Mouse (Mus musculus): ENCODE results near the gene Mcfd2.

The Mcfd2 gene

DNA sequence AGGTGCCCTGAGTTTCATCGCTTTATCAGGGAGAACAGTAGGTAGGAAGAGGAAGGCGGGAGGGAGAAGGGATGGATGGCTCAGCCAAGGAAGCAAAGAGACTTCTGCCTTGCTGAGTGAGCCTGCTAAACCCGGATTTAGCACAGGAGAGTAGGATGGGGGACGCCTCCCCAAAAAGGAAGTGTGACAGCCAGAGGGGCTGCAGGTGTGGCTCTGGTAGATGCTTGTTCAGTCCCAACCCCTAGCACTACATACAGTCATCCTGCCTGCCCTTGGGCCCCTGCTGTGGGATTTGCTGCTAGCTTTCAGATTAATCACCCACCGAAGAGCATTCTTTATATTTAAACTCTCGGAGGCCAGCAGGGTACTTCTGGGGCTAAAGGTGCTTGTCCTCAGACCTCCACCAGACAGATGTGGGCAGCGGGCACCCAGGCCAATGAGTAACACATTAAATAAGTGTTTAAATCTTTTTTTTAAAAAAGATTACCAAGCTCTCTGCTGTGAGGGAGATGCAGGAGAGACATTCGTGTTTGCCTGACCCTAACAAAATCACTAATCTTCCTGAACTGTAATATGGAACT, 21.6 kb upstream of the Mcfd2 start:
- DNase-seq = no peak

DNA sequence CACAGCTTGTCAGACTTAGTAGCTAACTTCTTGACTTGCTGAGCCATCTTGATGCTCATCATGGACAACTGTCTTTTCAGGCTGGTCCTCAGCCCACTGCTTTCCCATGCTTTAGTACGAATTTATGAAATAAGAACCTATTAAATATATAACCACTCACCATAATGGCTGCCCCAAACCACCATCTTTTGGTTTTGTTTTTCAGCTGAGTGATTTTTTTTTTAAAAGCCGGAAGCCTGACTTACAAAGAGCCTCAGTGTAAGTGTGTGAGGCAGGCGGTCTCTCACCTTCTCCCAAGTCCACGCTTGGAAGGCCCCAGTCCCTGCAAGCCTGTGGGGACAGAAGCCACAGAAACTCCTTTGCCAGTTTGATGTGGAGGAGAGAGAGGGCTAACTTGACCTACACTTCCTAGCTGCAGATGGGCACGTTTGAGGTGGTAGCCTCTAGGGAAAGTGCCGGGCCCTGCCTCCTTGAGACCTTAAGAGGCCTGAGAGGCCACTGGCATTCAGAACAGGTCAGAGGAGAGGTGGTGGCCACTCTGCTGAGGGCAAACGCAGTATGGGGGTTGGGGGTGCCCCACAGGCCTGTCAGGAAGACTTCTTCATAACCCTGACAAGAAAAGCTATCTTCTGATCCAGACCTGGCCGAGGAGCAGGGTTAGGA, 20.9 kb upstream of the Mcfd2 start:
- no peak for DNase-seq

DNA sequence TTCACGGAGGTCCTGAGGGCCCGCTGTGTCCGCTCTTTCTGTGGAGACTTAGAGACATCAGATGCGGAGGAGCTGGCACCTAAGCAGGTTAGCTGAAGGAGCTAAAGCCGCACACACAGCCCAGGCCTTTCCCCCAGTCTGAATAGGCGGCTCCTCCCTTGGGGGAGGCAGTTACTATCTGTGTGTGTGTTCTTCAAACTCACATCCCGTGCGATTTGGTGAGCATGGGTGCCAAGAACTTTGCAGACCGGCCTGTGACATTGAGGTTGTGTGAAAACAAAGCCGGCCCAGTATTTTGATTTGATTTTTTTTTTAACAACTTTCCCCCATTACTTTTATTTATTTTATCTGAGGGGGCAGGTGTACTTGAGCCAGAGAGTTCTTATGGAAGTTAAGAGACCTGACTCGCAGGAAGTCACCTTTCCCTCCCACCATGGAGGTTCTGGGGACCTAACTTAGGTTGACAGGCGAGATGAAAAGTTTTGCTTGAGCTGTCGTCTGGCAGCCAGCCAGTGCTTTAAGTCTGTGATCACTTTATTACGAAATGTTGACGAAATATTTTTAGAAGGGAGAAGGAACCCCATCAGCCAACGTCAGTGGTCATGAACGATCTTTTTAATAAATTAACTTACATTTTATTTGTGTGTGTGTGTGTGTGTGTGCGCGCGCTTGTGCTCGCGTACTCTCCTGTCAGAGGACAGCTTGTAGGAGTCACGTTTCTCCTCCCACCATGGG, 20.2 kb upstream of the Mcfd2 start:
- DNase-seq = no peak

DNA sequence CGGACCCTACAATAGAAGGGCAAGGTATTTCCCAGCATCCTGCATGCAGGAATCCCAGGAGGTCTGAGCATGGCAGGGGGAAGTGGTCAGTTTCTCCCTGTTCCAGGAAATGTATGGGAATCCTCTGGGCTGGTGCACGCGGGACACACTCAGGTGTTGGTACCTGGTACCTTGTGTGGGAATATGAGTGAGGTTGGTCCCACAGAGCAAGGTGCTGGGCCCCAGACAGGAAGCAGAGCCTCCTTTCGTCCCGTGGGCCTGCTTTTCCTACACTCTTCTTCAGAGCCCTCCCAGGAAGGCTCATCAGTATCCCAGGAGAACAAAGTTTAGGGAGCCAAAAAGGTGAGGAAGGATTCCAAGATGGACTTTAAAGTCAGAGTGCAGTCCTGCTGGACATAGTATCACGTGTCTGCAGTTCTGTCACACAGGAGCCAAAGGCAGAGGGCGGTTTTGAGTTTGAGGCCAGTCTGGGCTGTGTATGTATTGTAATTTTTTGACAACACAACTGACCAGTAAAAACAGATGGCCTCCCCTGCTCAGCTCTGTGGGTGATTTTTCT, 18.8 kb upstream of the Mcfd2 start:
- no peak for DNase-seq

DNA sequence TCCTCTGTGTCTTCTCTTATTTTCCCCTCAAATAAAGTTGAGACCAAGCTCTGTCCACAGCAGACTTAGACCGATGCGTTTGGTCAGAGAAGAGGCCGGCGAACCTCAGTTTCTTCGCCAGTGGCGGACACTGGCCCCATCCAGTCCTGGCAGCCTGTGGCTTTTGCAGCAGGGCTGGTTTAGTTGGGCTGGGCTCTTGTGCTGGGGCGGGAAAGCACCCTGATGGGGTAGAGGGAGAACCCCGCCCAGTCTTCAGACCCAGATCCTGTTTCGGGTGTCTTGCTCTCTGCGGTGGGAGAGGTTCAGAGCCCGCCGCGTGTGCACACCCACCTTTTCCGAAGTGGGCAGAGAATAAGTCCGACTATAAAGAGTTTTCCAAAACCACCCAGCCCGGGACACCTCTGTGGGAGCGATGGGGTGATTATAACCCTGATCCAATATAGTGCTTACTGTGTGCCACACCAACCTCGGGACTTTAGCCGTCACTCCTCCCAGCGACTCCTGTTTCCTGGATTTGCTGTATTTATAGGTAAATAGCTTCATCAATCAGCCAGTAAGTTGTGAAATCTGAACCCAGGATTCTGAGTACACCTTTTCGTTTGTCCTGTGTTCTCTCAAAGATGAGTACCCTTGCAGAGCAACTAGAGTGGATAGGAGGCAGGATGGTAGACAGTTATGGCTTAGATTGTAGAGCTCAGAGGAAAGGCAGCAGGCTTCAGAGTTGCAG, 18.2 kb upstream of the Mcfd2 start:
- no peak for DNase-seq

DNA sequence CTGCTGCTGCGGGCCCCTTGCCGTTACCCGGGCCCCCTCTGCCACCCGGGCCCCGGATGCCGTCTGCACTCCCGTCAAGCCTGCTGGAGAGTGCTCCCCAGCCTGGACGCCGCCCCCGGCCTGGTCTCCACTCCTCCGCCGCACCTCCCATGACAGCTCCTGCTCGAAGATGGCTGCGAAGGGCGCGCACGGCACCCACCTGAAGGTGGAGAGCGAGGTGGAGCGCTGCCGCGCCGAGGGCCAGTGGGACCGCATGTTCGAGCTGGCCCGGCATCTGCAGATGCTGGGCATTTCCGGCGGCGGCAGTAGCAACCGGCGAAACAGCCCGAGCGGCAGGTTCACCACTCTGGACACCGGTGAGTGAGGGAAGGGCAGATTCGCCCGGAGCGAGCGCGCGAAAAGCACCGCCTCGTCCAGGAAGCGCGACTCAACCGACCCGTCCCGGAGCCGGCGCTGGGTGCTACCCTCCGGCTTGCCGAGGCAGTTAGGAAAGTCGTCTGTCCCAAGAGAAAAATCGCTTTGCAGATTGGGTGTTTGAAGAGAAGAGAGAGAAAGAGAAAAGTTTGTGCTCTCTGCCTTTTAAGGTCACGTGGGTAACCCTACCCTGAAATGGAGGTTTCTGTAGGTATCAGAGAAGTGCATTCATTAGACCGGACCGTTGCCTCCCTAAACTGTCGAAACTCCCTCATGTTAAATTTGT, 17.5 kb upstream of the Mcfd2 start:
- DNase-seq = peak; percentile 44

DNA sequence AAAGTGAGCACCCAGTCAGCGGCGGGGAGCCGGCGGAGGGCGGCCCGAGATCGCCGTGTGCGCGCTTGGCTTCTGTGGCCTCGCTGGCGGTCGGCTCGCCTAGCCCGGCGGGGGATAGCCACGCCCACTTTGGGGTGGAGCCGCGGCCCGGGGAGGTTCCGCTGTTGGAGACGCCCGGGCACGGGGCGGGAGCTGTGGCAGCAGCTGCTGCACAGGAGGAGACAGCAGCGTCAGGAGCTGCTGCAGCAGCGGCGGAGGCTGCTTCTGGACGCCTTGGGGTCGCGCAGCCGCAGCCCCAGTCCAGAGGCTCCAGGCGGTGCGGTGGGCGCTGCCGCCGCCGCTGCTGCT, 16.9 kb upstream of the Mcfd2 start, which contains the start of gene Ttc7:
TSS of gene Ttc7 (plus strand) at position 181 of the 348 bp plus-strand sequence.
- DNase-seq = peak; percentile 85

DNA sequence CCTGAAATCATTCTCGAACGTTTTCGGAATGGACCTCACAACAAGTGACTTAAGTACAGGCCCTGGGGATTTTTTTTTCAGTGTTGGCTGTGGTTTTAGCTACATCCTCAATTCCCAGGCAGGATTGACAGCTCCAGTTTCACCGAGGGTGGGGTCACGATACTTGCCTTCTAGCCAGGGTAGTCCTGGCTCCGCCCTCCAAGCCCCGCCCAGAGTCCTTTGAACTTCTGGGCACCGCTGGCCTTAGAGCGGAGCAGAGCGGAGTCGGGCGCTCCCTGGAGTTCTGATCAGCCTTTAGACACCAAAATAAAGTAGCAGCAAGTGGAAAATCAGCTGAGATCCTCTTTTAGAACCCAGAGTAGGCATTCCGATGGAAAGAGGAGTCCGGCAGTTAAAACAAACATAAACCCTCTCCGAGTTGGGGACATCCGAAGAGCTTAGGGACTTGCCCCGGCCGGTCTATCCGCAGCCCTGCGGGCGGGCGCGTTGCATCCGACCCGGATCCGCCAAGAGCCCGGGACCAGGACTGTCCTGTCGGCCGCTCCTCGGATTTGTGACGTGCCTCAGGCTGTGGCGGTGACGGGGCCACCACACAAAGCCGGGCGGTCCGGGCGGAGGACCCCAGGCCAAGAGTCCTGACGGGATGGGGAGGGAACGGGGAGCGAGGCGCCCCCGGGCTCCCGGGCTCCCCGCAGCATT, 16.4 kb upstream of the Mcfd2 start:
- peak; percentile 40 for DNase-seq

DNA sequence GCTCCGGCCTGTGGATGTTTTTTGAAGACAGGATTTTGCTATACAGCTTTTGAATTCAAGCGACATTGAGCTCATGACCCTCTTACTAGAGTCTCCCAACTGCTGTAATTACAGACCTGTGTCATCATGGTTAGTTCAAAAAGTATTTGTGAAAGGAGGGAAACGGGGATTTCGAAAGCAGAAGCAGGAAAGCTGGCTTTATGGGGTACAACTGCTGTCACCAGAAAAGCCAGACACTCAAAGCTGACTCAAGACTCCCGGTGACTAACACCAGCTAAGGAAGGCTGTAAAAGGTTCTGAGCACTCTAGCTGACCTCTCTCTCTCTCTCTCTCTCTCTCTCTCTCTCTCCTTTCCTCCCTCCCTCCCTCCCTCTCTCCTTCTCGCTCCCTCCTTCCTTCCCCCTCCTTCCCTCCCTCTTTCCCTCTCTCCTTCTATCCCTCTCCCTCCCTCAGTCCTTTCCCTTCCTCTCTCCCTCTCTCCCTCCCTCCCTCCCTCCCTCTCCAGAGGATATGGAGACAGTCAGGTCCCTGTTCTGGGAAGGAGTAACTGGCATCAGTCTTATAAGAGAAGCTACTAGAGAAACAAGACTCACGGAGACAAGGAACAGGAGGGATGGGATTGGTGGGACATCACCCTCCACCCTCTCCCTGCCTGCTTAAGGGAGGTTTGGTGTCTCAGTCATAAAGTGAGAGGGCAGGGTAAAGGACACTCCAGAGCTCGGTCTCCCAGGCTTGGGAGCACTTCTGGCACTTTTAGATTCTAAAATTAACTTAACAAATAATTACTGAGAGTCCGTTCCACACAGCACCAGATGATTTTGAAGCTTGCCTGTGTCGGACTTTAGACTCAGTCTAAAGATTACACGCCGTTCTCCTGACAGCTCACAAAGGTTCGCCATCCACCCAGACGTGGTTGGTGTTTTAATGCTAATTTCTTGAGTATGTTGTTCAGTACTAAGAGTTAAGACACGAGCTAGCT, 9.9 kb upstream of the Mcfd2 start:
- no peak for DNase-seq

DNA sequence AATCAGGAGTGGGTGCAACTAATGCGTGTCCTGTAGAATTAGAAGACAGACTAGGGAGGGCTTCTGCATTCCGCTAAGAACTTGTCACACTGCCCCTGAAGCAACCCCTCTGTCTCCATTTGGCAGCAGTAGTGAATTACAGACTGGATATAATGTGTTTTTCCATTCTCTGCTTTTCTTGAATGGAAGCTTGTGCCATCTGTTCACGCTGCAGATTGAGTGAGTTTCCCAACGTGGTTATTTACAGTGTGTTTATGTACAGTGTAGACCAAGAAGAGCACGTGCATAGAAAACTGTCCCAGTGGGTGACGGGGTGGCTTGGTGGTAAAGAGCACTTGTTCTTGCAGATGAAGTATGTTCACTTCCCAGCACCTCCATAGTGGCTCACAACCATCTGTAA, 3.7 kb upstream of the Mcfd2 start:
- DNase-seq = no peak

DNA sequence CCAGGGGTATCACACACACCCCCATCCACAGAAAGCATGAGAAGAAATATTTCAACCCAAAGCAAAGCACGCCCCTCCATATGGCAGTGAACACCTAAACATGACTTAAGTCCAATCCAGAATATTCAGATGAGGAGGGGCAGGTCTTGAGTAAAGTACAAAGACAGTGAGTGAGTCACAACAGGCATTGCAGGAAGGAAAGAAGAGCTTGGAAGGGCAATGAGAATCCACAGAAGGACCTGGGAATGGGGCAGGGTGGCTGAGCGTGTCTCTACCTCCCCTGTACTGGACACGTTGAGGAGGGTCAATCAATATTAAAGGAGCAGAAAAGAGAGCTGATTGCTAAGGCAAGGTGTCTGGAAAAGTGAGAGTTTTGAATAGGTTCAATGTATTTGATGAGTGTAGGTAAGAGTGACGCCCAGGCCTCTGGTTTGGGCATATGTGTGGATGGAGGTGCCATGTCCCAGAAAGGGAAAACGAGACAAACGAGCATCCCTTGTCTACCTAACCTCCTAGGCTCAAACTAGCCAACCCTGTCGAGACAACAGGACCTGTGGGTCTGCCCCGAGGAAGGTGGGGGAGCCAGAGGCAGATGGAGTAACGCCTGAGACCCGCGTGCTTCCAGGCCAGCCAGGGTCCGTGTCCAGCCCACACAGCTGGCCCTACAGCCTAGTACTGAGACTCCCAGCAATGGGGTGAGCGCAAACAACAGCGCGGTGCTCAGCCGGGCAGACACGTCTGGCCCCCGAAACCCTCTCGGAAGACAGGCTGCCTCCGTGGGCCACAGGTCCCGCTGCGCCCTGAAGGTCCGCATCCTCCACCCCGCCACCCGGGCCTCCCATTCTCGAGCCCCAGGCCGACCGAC, 576 bp downstream of the Mcfd2 start:
- DNase-seq = no peak

DNA sequence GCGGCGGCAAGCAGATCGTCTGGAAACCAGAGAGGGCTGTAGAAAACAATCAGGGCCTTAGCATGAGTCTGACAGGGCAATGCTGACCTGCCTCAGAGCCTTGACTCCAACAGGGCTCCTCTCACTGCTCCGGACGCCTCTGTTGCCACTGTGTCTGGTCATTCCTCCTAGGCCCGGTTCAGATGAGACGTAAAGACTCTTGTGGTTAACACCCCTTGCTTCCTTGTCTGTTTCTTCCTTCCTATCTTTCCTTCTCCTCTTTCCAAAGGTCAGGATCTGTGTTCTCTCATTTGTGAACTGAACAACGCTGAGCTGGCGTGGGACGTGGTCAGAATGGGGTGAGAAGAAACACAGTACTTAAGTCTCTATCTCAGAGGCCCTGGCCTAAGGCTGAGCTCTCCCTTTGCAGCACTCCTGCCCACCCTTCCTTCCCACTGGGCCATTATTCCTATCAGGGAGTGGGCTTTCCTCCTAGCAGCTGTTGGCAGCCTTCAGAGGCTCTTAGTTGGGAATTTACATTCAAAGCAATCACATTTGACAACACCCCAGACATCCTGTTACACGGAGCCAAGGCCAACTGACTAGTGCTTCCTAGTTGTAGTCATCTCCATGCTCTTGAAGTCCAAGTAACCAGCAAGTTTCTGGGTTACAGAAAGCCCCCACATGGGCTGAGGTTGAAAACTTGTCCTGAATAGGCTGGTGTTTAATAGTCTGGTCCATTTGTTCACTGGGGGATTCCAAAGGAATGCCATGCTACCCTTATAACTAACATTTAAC, 1.5 kb downstream of the Mcfd2 start:
- no peak for DNase-seq

DNA sequence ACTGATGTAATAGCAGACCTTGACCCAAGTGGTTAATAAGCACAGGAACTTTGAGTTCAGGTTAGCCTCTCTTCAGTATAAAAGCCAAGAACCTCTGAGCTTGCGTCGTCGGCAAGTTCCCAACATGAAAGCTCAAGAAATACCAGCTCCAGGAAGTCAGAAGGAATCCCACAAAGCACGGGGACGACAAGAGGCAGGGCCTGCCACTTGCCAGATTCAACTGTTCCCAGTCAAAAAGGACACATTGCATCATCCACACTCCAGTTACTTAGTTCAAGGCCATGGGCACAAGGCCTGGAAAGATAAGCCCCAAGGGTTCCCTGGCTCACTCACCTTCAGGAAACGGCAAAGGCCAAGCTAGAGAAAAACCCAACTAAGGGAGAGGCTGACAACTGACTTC, 2.3 kb downstream of the Mcfd2 start:
- DNase-seq = no peak

DNA sequence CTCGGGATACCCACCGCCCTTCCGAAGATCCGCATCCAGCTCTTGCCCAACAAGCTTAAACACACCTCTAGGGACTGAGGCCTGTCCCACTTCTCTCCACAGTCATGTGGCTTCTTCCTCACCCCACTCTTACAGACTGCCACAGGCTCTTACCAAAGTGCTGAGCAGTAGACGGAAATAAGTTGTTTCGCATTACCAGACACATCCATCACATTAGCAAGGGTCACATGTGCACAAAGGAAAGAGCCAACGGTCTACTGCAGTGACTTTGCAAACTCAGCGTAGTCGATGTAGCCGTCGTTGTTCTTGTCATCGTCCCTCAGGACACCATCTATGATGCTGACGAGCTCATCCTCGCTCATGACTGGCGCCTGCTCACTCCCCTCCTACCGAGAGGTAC, 10.1 kb downstream of the Mcfd2 start:
- no peak for DNase-seq

DNA sequence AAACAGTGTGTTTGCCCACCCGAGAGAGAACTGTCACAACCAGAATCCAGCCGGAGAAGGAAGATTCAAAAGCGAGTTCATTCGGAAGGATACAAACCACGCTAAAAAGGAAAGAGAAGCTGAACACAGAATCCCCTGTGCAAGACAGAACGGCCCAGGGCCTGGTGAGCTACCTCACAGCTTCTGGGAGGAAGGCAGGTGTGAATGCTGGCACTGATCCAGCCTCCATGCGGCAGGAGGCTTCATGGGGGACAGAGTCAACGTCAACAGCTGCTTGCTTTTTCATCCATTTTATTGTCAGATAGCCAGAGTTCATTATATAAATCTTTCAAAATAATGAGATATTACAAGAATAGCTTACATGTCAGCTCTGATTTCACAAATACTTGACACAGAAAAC, 11.4 kb downstream of the Mcfd2 start:
- DNase-seq = no peak

DNA sequence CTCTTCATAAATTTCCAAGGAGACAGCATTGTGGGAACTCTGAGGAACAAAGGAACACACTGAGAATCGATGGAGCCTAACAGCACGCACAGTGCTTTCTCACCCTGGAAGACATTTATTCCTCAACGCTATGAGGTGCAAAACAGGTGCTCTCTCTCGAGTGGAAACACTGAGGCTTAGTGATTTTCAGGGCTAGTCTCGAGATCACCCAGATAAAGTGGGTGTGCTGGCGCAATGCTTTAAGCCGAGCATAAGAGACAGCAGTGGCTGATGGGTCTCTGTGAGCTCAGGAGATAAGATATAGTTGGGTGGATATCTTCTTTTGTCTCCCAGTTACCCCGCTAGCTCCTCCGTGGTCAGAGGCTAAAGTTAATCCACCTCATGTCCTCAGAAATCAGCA, 19.6 kb downstream of the Mcfd2 start:
- no peak for DNase-seq

DNA sequence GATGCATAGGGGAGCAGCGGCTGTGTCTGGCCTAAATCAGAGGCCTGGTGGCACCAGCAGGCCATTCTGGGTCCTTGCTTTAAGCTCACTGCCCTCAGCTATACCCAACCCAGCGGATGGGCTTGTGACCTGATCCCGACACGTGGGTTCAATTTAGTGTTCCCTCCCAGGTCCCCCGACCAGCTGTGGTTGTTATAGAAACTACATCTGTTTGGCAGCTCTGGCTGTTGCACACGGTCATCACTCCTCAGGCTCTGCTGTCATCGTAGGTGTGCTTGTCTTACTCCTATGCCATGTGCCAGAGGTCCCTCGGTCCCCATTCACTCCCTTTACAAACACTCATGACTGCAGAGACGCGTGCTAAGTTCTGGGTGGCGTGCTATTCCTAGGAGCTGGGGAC, 27.9 kb downstream of the Mcfd2 start:
- DNase-seq = no peak

DNA sequence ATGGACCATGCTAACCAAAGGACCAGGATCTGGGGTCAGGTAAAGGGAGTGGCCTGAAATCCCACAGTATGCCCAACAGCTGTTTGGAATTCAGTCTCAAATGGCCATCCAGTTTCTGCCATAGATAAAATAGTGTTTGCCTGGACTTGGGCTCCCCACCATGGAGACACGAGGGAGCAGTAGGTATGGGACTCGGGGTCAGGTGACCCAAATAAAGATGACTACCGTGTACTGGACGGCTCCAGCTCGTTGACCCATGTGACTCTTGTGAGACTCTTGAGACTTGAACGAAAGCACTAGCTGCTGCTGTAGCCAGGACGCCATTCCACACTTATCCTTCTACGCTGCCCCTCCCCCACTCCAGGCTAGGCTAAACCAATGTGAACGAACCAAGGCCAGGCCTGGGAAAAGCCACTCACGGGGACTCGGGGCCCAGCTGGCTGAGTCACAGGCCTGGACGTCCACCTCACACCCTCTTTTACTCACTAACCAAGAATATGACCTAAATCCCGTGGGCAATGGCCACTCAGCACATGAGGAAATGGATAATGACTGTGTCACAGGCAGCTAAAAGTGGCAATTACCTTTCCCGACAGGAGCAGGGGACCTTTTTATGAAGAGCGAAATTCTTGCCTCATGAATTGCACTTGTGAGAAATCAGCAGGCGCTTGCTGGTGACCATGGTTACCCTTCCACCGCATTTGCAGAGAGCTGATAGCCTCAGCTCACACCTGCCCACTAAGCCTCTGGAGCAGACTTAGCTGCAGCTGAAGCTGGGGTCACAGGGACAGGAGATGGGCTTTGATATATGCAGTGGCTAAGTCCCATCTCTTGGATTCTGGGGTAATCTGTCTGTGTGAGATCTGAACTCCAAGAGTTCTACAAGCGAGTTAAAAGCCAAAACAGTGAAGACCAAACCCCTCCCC, 28.7 kb downstream of the Mcfd2 start:
- no peak for DNase-seq
